Mouse (Mus musculus) brain, embryonic 14.5 days (tissue): ENCODE measurements around the gene Ugt1a1.

Experiments used
- CTCF ChIP-seq: fragments of 200-500 bp; IDR thresholded peaks from 2 replicates; pipeline ENCODE4 v1.5.1; 2012; ENCODE audit warnings: inconsistent platforms, mild to moderate bottlenecking, moderate library complexity, borderline replicate concordance; ENCODE audit not compliant: insufficient read depth, insufficient read length; ENCODE audit errors: extremely low read depth
- POLR2A ChIP-seq: fragments of 200-500 bp; IDR thresholded peaks from 2 replicates; pipeline ENCODE4 v1.6.1; 2012; ENCODE audit warnings: mild to moderate bottlenecking, inconsistent platforms, borderline replicate concordance; ENCODE audit not compliant: poor library complexity, insufficient read depth, insufficient read length, severe bottlenecking; ENCODE audit errors: extremely low read depth

- TF ChIP-seq CTCF (no peak), POLR2A (no peak)
These were observed 21.9 kb downstream of the Ugt1a1 start for GRCm38 (mm10) chr1:88233421-88234247.
